17 mouse cellular contexts compared by ENCODE assay signal in genomic region chr1:90117207-90117606, GRCm38 (mm10). TPM values are rescaled to one million over a fixed set of nuclear protein-coding genes. Genes with fewer than 3 reads are reported as not detected.
"Had no signal": no experiment of that assay in that cellular context is flagged by ENCODE, and none has a peak within 500 bp of the region (broad histone marks: within the 10 kb centered on the region; RNA-seq: fewer than 3 reads in every experiment).

No protein-coding gene starts in this region.

- H3K36me3 ChIP-seq: liver, embryonic 13.5 days; liver, embryonic 15.5 days; lung, embryonic 15.5 days; midbrain, embryonic 10.5 days; midbrain, embryonic 12.5 days; neural tube, embryonic 13.5 days; neural tube, embryonic 15.5 days; stomach, embryonic 15.5 days had no signal

- H3K4me3 ChIP-seq: liver, embryonic 13.5 days; liver, embryonic 15.5 days; lung, embryonic 15.5 days; midbrain, embryonic 10.5 days; midbrain, embryonic 12.5 days; myocyte; neural tube, embryonic 13.5 days; neural tube, embryonic 15.5 days; stomach, embryonic 15.5 days had no signal

- H3K27ac ChIP-seq: liver, embryonic 13.5 days; liver, embryonic 15.5 days; lung, embryonic 15.5 days; midbrain, embryonic 10.5 days; midbrain, embryonic 12.5 days; neural tube, embryonic 13.5 days; neural tube, embryonic 15.5 days; stomach, embryonic 15.5 days; stomach, postnatal 0 days had no signal

- H3K27me3 ChIP-seq: liver, embryonic 13.5 days; liver, embryonic 15.5 days; lung, embryonic 15.5 days; midbrain, embryonic 12.5 days; neural tube, embryonic 15.5 days; stomach, embryonic 15.5 days had no signal

- DNase-seq: liver, embryonic 13.5 days; midbrain, embryonic 14.5 days; retina, postnatal 1 day; right cerebral cortex, postnatal 14 days; thymus, adult 2 months; thymus, postnatal 36 days had no signal

- H3K4me1 ChIP-seq: liver, embryonic 13.5 days; liver, embryonic 15.5 days; lung, embryonic 15.5 days; midbrain, embryonic 10.5 days; midbrain, embryonic 12.5 days had no signal

RNA-seq across cellular contexts. Expression of gene Iqca, which starts 36.0 kb away (rescaled TPM):
- polyA plus RNA-seq: liver, embryonic 11.5 days; liver, embryonic 13.5 days; midbrain, embryonic 12.5 days; neural tube, embryonic 13.5 days; spleen, adult 2 months; stomach, embryonic 15.5 days; stomach, postnatal 0 days; thymus, adult 2 months had no signal
